Mouse (Mus musculus): ENCODE measurements around the gene Phf21a. TPM values are rescaled to one million over a fixed set of nuclear protein-coding genes. Genes with fewer than 3 reads are reported as not detected.

Gene Phf21a
- polyA plus RNA-seq, 1 experiment, result not detected

- no peak overlapping the region for H3K27ac ChIP-seq (ENCODE audit: insufficient read depth, low read depth, low read length)
- no peak for TF ChIP-seq CTCF (IDR thresholded peaks at IDR 0.05; ENCODE audit: insufficient read depth, low read depth, low read length)
- no peak for TF ChIP-seq POLR2A (IDR thresholded peaks at IDR 0.05; ENCODE audit: insufficient read depth, low read depth, low read length)
- WGBS, result 91% methylated on average over 7 of the region's 7 CpGs
- H3K4me3 ChIP-seq (ENCODE audit: insufficient read depth, low read depth, low read length), result no peak overlapping the region
- peaks cover 16% of the 10 kb centered on the region for H3K4me1 ChIP-seq (ENCODE audit: control insufficient read depth, insufficient read depth, low read length)
Measured at GRCm38 (mm10) chr2:92377320-92377719, 284.4 kb downstream of the Phf21a start.

DNA sequence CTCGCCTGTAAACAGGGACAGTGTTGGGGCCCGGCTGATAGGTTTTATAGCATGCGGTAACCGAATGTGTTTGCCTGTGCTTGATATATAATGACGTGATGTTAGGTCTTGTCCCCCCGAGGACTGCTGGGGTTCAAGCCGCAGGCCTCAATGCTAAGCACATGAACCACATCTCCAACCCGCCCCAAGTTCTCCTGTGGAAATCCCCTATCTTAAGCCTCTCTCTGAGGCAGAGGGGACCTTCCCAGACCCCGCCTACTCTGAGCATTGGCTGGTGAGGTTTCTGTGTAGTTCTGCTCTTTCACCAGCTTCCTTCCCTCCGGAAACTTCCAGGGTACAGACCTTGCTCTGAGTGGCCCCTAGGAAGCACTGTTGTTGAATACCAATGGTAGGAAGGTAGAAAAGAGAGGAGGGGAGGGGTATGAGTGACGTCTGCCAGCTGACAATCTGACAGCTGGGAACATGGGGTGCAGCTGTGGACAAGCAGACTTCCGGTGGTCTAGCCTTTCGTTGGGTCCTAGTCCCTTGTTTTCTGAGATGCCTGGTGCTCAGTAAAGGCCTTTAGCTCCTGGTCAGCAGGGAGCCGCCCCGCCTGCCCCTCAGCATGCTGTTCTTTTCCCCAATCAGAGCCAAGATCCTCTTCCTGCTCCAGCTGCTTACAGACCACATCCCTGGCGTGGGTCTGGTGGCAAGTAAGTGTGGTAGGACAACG, 287.0 kb downstream of the Phf21a start:
- Histone ChIP-seq H3K4me1 (ENCODE audit: control insufficient read depth, insufficient read depth, low read length) (peaks cover 9% of the 10 kb centered on the region), H3K27ac (ENCODE audit: insufficient read depth, low read depth, low read length) (no peak overlapping the region), H3K4me3 (ENCODE audit: insufficient read depth, low read depth, low read length) (no peak overlapping the region)
- TF ChIP-seq CTCF (IDR thresholded peaks at IDR 0.05; ENCODE audit: insufficient read depth, low read depth, low read length) (no peak), POLR2A (IDR thresholded peaks at IDR 0.05; ENCODE audit: insufficient read depth, low read depth, low read length) (no peak)
- WGBS, result 79% methylated on average over 17 of the region's 17 CpGs

DNA sequence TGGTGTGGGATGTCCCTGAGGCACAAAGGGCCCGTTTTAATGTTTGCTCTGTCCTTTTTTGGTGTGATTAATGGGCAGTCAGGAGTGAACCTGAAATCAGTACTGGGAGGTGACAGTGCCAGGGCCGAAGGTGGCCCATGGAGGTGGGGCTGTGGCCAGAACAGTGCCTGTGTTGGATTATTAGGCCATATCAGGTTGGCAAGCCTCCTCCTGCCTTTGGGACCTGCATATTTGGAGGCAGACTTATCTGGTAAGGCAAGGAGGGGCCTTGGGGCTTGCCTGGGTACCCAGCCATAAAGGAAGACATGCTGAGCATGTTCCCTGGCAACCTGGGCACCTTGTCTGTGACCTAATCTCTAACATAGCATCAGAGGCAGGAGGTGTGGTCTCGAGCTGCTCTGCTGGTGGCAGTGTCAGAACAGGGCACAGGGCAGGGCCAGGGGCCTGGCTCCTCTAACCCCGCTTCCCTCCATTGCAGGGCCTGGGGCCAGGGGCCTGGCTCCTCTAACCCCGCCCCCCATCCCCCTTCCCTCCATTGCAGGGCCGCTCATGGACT, 287.7 kb downstream of the Phf21a start:
- TF ChIP-seq POLR2A (IDR thresholded peaks at IDR 0.05; ENCODE audit: insufficient read depth, low read depth, low read length) (no peak), CTCF (IDR thresholded peaks at IDR 0.05; ENCODE audit: insufficient read depth, low read depth, low read length) (no peak)
- H3K4me3 ChIP-seq (ENCODE audit: insufficient read depth, low read depth, low read length), result no peak overlapping the region
- 70% methylated on average over 6 of the region's 6 CpGs for WGBS
- H3K27ac ChIP-seq (ENCODE audit: insufficient read depth, low read depth, low read length), result no peak overlapping the region
- H3K4me1 ChIP-seq (ENCODE audit: control insufficient read depth, insufficient read depth, low read length), result peaks cover 16% of the 10 kb centered on the region

DNA sequence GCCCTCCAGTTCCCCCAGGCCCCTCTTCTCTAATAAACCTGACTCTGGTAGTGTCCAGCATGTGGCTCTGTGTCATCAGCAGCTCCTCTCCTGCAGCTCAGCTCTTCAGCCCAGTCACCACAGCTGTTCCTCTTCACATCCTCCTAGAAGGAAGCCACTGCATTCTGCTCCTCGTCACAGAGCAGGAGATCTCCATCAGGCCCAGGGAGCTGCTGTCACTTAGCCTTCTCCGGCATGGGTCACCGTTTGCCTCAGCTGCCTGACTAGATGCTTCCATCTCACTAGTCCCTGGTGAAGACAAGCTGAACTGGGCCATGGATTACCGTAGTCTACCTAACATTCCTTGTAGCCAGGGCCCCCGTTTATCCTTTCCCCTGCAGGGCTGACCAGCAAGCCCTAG, 288.2 kb downstream of the Phf21a start:
- TF ChIP-seq CTCF (IDR thresholded peaks at IDR 0.05; ENCODE audit: insufficient read depth, low read depth, low read length), result no peak
- Histone ChIP-seq H3K27ac (ENCODE audit: insufficient read depth, low read depth, low read length) (no peak overlapping the region), H3K4me3 (ENCODE audit: insufficient read depth, low read depth, low read length) (no peak overlapping the region), H3K4me1 (ENCODE audit: control insufficient read depth, insufficient read depth, low read length) (peaks cover 16% of the 10 kb centered on the region)
- 76% methylated on average over 5 of the region's 5 CpGs for WGBS

DNA sequence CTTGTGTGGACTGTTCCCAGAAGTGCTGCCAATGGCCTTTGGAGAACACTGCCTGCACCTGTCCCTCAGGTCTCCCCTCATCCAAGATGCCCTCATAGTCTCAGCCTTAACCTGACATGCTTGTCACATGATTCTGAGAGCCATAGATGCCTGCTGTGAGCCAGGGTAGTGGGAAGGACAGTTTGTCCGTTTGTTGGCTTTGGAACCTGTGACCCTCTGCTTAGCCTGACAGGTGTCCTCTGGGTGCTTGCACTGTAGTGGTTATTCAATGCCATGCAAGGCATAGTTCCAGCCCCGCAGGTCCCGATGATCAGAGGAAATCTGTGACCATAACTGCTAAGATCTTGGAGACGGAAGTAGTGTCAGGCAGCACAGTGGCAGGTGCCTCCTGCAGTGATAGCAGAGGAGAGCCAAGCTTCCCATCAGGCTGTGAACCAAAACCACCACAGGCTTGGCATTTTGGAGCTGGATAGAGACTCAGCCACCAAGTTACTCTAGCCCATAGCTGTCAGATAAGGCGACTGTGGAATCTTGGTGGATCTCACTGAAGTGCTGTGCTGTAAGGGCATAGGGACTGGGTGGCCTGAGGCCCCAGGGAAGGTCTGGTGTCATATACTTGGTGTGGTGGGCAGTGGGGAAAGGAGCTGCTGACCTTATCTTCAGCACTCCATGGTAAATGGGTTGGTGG, 289.1 kb downstream of the Phf21a start, which contains the start of gene 1700029I15Rik:
Gene 1700029I15Rik, plus strand, starts transcription at position 638 of the 688 bp plus-strand sequence.
- no peak within 1 kb of the TSS for H3K4me3 ChIP-seq (ENCODE audit: insufficient read depth, low read depth, low read length)
- no peak within 1 kb of the TSS for H3K27ac ChIP-seq (ENCODE audit: insufficient read depth, low read depth, low read length)
- WGBS, result 80% methylated on average over 5 of the region's 5 CpGs
- TF ChIP-seq POLR2A (IDR thresholded peaks at IDR 0.05; ENCODE audit: insufficient read depth, low read depth, low read length), result no peak
- TF ChIP-seq CTCF (IDR thresholded peaks at IDR 0.05; ENCODE audit: insufficient read depth, low read depth, low read length), result no peak
- peaks cover 21% of the 10 kb centered on the region for H3K4me1 ChIP-seq (ENCODE audit: control insufficient read depth, insufficient read depth, low read length)

- WGBS, result 83% methylated on average over 4 of the region's 4 CpGs
- Histone ChIP-seq H3K4me3 (ENCODE audit: insufficient read depth, low read depth, low read length) (no peak overlapping the region), H3K4me1 (ENCODE audit: control insufficient read depth, insufficient read depth, low read length) (peaks cover 28% of the 10 kb centered on the region), H3K27ac (ENCODE audit: insufficient read depth, low read depth, low read length) (no peak overlapping the region)
- TF ChIP-seq CTCF (IDR thresholded peaks at IDR 0.05; ENCODE audit: insufficient read depth, low read depth, low read length), result no peak
- no peak for TF ChIP-seq POLR2A (IDR thresholded peaks at IDR 0.05; ENCODE audit: insufficient read depth, low read depth, low read length)
Measured at GRCm38 (mm10) chr2:92382759-92383158, 289.8 kb downstream of the Phf21a start.

- TF ChIP-seq POLR2A (IDR thresholded peaks at IDR 0.05; ENCODE audit: insufficient read depth, low read depth, low read length) (no peak), CTCF (IDR thresholded peaks at IDR 0.05; ENCODE audit: insufficient read depth, low read depth, low read length) (no peak)
- WGBS, result 75% methylated on average over 4 of the region's 4 CpGs
- Histone ChIP-seq H3K4me3 (ENCODE audit: insufficient read depth, low read depth, low read length) (no peak overlapping the region), H3K27ac (ENCODE audit: insufficient read depth, low read depth, low read length) (no peak overlapping the region), H3K4me1 (ENCODE audit: control insufficient read depth, insufficient read depth, low read length) (peaks cover 36% of the 10 kb centered on the region)
Measured at GRCm38 (mm10) chr2:92384101-92384500, 291.2 kb downstream of the Phf21a start.

- no peak for TF ChIP-seq POLR2A (IDR thresholded peaks at IDR 0.05; ENCODE audit: insufficient read depth, low read depth, low read length)
- no peak for TF ChIP-seq CTCF (IDR thresholded peaks at IDR 0.05; ENCODE audit: insufficient read depth, low read depth, low read length)
- WGBS, result 67% methylated on average over 22 of the region's 22 CpGs
- peaks cover 39% of the 10 kb centered on the region for H3K4me1 ChIP-seq (ENCODE audit: control insufficient read depth, insufficient read depth, low read length)
- no peak overlapping the region for H3K27ac ChIP-seq (ENCODE audit: insufficient read depth, low read depth, low read length)
- no peak overlapping the region for H3K4me3 ChIP-seq (ENCODE audit: insufficient read depth, low read depth, low read length)
Measured at GRCm38 (mm10) chr2:92385113-92386051, 292.5 kb downstream of the Phf21a start.
